Mouse (Mus musculus): ENCODE measurements around the gene Ndufv2. TPM values are rescaled to one million over a fixed set of nuclear protein-coding genes. Genes with fewer than 3 reads are reported as not detected.
"Not testable (repeated sequence)": the region's sequence is repeated elsewhere in the genome, so short reads cannot be mapped to it uniquely, and the experiment has no call there.

The Ndufv2 gene
- polyA plus RNA-seq, 1 experiment from 2014 or later: 335 TPM

DNA sequence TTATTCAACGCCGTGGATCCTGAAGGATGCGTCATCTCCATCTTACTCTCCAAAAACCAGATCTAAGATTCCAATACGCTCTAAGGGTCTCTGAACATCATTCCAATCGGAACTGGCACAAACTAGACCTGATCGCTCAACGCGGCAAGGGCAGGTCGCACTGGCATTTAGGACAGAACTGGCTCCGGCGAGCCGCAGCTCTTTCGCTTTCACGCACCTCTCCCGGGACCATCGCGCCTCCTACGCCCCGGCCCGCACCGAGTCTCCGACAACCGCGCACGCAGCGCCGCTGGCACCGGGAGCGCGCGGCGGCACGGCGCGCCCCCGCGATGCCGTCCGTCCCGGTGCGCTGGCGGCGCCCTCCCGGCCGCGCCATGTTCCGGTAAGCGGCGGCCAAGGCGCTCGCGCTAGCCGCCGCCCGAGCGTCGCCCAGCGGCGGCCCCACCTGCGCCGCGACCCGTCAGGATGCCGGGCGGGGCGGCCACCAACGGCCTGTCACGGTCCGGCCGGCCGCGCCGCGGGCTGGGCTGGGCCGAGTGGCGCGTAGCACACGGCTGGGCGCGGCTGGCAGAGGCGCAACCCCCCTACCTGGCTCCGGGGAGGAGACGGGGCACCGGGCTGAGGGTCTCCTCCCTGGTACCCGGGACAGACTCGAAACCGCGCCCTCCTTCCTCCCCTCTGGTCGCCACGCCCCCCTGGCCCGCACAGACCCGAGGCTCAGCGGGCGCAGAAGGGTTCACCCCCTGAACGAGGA lies 25.0 kb downstream of the Ndufv2 start:
- H3K4me1 ChIP-seq (replicated peaks): peaks cover 18% of the 10 kb centered on the region
- H3K9me3 ChIP-seq: no peaks in the 10 kb centered on the region
- peaks cover 18% of the 10 kb centered on the region; the same call in 1 of the 2 replicates for H3K27me3 ChIP-seq (ENCODE audit: insufficient read depth, poor library complexity, severe bottlenecking)
- peaks cover 26% of the 10 kb centered on the region for H3K36me3 ChIP-seq
- peak overlapping the region; percentile 92 for H3K27ac ChIP-seq
- 1% methylated on average over 94 of the region's 95 CpGs for WGBS
- peak; percentile 43 for DNase-seq (ENCODE audit: low spot score)
- peak overlapping the region; percentile 86 for H3K4me3 ChIP-seq

DNA sequence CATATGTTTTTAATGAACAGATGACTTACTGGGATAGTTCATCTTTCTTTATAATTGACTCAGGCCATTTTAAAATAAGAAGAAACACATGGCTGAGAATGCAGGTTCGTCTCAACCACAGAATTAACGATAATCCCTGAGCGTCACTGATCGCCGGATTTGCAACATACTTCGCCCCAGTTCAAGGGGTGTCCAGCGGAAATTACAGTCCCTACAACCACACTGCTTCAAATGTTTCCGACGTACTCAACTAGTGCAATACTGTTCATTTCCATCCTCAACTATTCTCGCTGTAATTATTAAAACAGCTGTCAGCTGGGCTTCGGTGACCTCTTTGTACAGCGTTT lies 25.6 kb downstream of the Ndufv2 start:
- peak overlapping the region; percentile 86 for H3K4me3 ChIP-seq
- H3K27ac ChIP-seq: peak overlapping the region; percentile 92
- peaks cover 18% of the 10 kb centered on the region; the same call in 1 of the 2 replicates for H3K27me3 ChIP-seq (ENCODE audit: insufficient read depth, poor library complexity, severe bottlenecking)
- H3K4me1 ChIP-seq (replicated peaks): peaks cover 18% of the 10 kb centered on the region
- H3K9me3 ChIP-seq: no peaks in the 10 kb centered on the region
- WGBS: 11% methylated on average over 12 of the region's 12 CpGs
- DNase-seq (ENCODE audit: low spot score): no peak
- peaks cover 20% of the 10 kb centered on the region for H3K36me3 ChIP-seq

GRCm38 (mm10) chr17:66073971-66074370 lies 27.4 kb downstream of the Ndufv2 start:
- 0 out of 2 replicates have a peak, but pooled peaks cover 2% of the 10 kb centered on the region for H3K36me3 ChIP-seq
- H3K27me3 ChIP-seq (ENCODE audit: insufficient read depth, poor library complexity, severe bottlenecking): peaks cover 18% of the 10 kb centered on the region; the same call in 1 of the 2 replicates
- H3K4me3 ChIP-seq: no peak overlapping the region
- WGBS: 89% methylated on average over 7 of the region's 7 CpGs
- no peak overlapping the region for H3K27ac ChIP-seq
- no peak for DNase-seq (ENCODE audit: low spot score)
- peaks cover 18% of the 10 kb centered on the region for H3K4me1 ChIP-seq (replicated peaks)
- H3K9me3 ChIP-seq: no peaks in the 10 kb centered on the region

DNA sequence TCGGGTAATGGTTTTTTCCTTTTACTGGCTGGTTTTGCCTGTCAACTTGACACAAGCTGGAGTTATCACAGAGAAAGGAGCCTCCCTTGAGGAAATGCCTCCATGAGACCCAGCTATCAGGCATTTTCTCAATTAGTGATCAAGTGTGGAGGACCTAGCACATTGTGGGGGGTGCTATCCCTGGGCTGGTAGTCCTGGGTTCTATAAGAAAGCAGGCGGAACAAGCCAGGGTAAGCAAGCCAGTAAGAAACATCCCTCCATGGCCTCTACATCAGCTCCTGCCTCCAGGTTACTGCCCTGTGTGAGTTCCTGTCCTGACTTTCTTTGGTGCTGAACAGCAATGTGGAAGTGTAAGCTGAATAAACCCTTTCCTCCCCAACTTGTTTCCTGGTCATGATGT lies 32.3 kb downstream of the Ndufv2 start:
- H3K36me3 ChIP-seq; DNase-seq (ENCODE audit: low spot score); H3K9me3 ChIP-seq; H3K4me1 ChIP-seq (replicated peaks); H3K4me3 ChIP-seq; H3K27me3 ChIP-seq (ENCODE audit: insufficient read depth, poor library complexity, severe bottlenecking); H3K27ac ChIP-seq: not testable (repeated sequence)
- WGBS: 93% methylated on average over 2 of the region's 2 CpGs

DNA sequence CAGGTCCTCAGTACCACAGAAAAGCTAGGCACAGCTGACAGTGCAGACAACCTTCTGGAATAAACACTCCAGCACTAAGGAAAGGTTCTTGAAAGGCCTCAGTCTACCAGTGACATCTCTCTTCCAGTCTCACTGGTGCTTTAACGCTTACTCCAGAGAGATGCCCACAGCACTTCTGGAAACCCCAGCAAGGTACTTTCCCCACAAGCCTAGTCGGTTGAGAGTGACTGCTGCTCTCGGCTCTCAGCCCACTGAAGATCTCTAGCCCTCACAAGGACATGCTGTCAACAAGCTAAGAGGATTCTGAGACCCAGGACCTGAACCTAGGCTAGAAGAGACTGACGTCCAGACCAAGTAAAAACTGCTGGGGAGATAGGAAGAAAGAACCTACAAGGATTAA lies 36.2 kb downstream of the Ndufv2 start:
- DNase-seq (ENCODE audit: low spot score): no peak
- Histone ChIP-seq H3K27ac (no peak overlapping the region), H3K9me3 (no peaks in the 10 kb centered on the region), H3K4me3 (no peak overlapping the region), H3K4me1 (replicated peaks) (no peaks in the 10 kb centered on the region), H3K36me3 (no peaks in the 10 kb centered on the region), H3K27me3 (ENCODE audit: insufficient read depth, poor library complexity, severe bottlenecking) (no peaks in the 10 kb centered on the region)
- 93% methylated on average over 4 of the region's 4 CpGs for WGBS

- 69% methylated on average over 8 of the region's 8 CpGs for WGBS
- no peaks in the 10 kb centered on the region for H3K36me3 ChIP-seq
- no peaks in the 10 kb centered on the region for H3K27me3 ChIP-seq (ENCODE audit: insufficient read depth, poor library complexity, severe bottlenecking)
- no peak overlapping the region for H3K27ac ChIP-seq
- no peak for DNase-seq (ENCODE audit: low spot score)
- H3K4me1 ChIP-seq (replicated peaks): no peaks in the 10 kb centered on the region
- H3K9me3 ChIP-seq: no peaks in the 10 kb centered on the region
- no peak overlapping the region for H3K4me3 ChIP-seq
Observed at GRCm38 (mm10) chr17:66061241-66061938, 40.0 kb downstream of the Ndufv2 start.

- WGBS: 91% methylated on average over 4 of the region's 4 CpGs
- no peak overlapping the region for H3K27ac ChIP-seq
- H3K4me1 ChIP-seq (replicated peaks): no peaks in the 10 kb centered on the region
- no peak for DNase-seq (ENCODE audit: low spot score)
- no peak overlapping the region for H3K4me3 ChIP-seq
- H3K9me3 ChIP-seq: no peaks in the 10 kb centered on the region
- no peaks in the 10 kb centered on the region for H3K27me3 ChIP-seq (ENCODE audit: insufficient read depth, poor library complexity, severe bottlenecking)
- no peaks in the 10 kb centered on the region for H3K36me3 ChIP-seq
Observed at GRCm38 (mm10) chr17:66058160-66058559, 43.2 kb downstream of the Ndufv2 start.

DNA sequence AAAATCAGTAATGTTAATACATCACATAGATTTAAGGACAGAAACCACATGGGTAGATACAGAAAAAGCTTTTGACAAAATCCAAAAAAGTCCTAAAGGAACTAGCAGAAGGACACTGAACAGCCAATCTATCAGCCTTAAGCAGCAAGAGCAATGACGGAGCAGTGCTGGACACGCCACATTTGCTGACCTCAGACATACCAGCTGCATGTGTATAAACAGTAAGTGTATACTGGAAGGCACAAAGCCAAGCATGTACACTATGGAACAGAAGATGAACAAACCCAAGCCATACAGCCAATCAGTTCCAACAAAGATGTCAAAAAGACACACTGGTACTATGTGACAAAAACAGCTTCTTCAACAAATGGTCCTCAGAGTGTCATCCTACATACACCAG lies 44.2 kb downstream of the Ndufv2 start:
- Histone ChIP-seq H3K4me1 (replicated peaks) (no peaks in the 10 kb centered on the region), H3K27me3 (ENCODE audit: insufficient read depth, poor library complexity, severe bottlenecking) (no peaks in the 10 kb centered on the region), H3K4me3 (no peak overlapping the region), H3K9me3 (no peaks in the 10 kb centered on the region), H3K27ac (no peak overlapping the region), H3K36me3 (no peaks in the 10 kb centered on the region)
- 83% methylated on average over 2 of the region's 2 CpGs for WGBS
- DNase-seq (ENCODE audit: low spot score): no peak

GRCm38 (mm10) chr17:66053349-66053748 lies 48.0 kb downstream of the Ndufv2 start:
- H3K27me3 ChIP-seq (ENCODE audit: insufficient read depth, poor library complexity, severe bottlenecking): no peaks in the 10 kb centered on the region
- 79% methylated on average over 4 of the region's 4 CpGs for WGBS
- H3K36me3 ChIP-seq: no peaks in the 10 kb centered on the region
- H3K4me1 ChIP-seq (replicated peaks): no peaks in the 10 kb centered on the region
- DNase-seq (ENCODE audit: low spot score): no peak
- no peaks in the 10 kb centered on the region for H3K9me3 ChIP-seq
- H3K4me3 ChIP-seq: no peak overlapping the region
- no peak overlapping the region for H3K27ac ChIP-seq

- Histone ChIP-seq H3K4me1 (replicated peaks) (no peaks in the 10 kb centered on the region), H3K27me3 (ENCODE audit: insufficient read depth, poor library complexity, severe bottlenecking) (no peaks in the 10 kb centered on the region), H3K9me3 (no peaks in the 10 kb centered on the region), H3K27ac (no peak overlapping the region), H3K36me3 (peaks cover 7% of the 10 kb centered on the region; the same call in 1 of the 2 replicates), H3K4me3 (no peak overlapping the region)
- WGBS: 85% methylated on average over 4 of the region's 4 CpGs
- no peak for DNase-seq (ENCODE audit: low spot score)
Observed at GRCm38 (mm10) chr17:66048795-66049194, 52.6 kb downstream of the Ndufv2 start.

- no peak for DNase-seq (ENCODE audit: low spot score)
- H3K27me3 ChIP-seq (ENCODE audit: insufficient read depth, poor library complexity, severe bottlenecking): no peaks in the 10 kb centered on the region
- 78% methylated on average over 5 of the region's 5 CpGs for WGBS
Observed at GRCm38 (mm10) chr17:66048199-66048598, 53.2 kb downstream of the Ndufv2 start.

DNA sequence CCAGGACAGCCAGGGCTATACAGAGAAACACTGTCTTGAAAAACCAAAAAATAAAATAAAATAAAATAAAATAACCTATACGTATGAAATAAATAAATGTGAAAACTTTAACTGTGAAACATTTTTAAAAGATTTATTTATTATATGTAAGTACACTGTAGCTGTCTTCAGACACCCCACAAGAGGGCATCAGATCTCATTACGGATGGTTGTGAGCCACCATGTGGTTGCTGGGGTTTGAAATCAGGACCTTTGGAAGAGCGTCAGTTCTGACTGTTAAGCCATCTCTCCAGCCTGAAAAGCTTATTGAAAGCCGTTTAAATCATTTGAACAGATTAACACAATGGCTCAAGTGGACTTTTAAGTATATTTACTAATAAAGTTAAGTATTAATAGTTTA lies 57.7 kb downstream of the Ndufv2 start:
- H3K27me3 ChIP-seq (ENCODE audit: insufficient read depth, poor library complexity, severe bottlenecking): not testable (repeated sequence)

More at GRCm38 (mm10) chr17:66048199-66048598, 53.2 kb downstream of the Ndufv2 start:
- H3K27ac ChIP-seq: no peak overlapping the region
- no peaks in the 10 kb centered on the region for H3K4me1 ChIP-seq (replicated peaks)
- H3K4me3 ChIP-seq: no peak overlapping the region
- peaks cover 7% of the 10 kb centered on the region; the same call in 1 of the 2 replicates for H3K36me3 ChIP-seq
- H3K9me3 ChIP-seq: no peaks in the 10 kb centered on the region

DNA sequence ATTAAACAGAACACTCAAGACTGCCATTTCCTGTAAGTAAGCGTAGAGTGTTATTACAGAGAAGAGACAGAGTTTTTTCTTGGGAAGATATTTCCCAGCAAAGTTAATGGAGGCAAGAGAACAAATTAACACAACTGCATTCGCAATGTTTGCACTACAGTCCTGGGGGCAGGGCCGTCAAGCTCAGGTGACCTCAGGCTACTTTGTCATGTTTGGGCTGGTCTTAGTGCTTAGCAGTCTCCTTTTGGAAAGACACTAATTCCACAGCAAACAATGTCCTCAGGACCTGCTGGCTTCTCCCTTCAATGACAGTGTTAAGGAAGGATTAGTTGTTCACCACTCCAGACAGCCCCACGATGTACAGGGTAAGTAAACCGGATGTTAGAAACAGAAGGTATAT lies 60.3 kb downstream of the Ndufv2 start:
- Histone ChIP-seq H3K9me3 (no peaks in the 10 kb centered on the region), H3K4me1 (replicated peaks) (no peaks in the 10 kb centered on the region), H3K4me3 (no peak overlapping the region), H3K27ac (no peak overlapping the region), H3K27me3 (ENCODE audit: insufficient read depth, poor library complexity, severe bottlenecking) (no peaks in the 10 kb centered on the region), H3K36me3 (peaks cover 5% of the 10 kb centered on the region; the same call in 1 of the 2 replicates)
- no peak for DNase-seq (ENCODE audit: low spot score)
- 93% methylated on average over 5 of the region's 5 CpGs for WGBS

More for the DNA sequence above, 57.7 kb downstream of the Ndufv2 start:
- 88% methylated on average over 4 of the region's 4 CpGs for WGBS
- DNase-seq (ENCODE audit: low spot score); H3K27ac ChIP-seq; H3K4me1 ChIP-seq (replicated peaks); H3K36me3 ChIP-seq; H3K4me3 ChIP-seq; H3K9me3 ChIP-seq: not testable (repeated sequence)
